Mouse (Mus musculus): Measurements from ENCODE around the gene Cd46. TPM values are rescaled to one million over a fixed set of nuclear protein-coding genes. Genes with fewer than 3 reads are reported as not detected.

Cd46 gene
- total and polyA plus RNA-seq, 3 experiments: 0.03 to 2.8 (median 1.1) TPM

DNA sequence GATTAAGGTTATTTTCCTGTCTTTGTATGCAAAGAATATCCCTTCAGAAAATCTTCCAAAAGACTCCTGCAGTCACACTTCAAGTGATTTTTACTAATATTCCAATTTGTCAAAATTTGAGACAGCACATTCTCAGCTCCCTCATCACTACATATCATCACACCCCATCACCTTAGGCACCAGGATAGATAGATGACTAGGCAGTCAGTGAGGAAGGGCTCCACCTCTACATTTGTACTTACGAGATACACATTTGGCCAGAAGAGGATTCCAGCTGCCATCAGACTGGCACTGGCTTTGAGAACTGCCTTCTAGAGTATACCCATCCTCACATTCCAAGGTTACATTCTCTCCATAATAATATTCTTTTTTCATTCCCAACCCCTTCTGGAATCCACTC is 22.4 kb upstream of the Cd46 start:
- TF ChIP-seq CTCF (IDR thresholded peaks at IDR 0.05; ENCODE audit: low read depth, low read length) (no peak), TAL1 (conservative IDR thresholded peaks at IDR 0.05; ENCODE audit: low read depth, low read length) (no peak), POLR2AphosphoS5 (IDR thresholded peaks at IDR 0.05; ENCODE audit: insufficient replicate concordance, low read depth, low read length) (no peak), GATA1 (IDR thresholded peaks at IDR 0.05; ENCODE audit: borderline replicate concordance, low read length) (no peak), GATA2 (IDR thresholded peaks at IDR 0.05; ENCODE audit: borderline replicate concordance, low read depth, low read length) (no peak)
- no peak for ATAC-seq (ENCODE audit: extremely low read depth, insufficient number of reproducible peaks, low FRiP score, poor library complexity, severe bottlenecking)
- H3K27me3 ChIP-seq (ENCODE audit: insufficient read depth, low read length): no peaks in the 10 kb centered on the region
- no peak overlapping the region for H3K4me3 ChIP-seq (ENCODE audit: low read depth, low read length)
- peaks cover 2% of the 10 kb centered on the region; the same call in 1 of the 2 replicates for H3K4me1 ChIP-seq (ENCODE audit: insufficient read depth, low read depth, low read length)
- no peaks in the 10 kb centered on the region for H3K9me3 ChIP-seq (replicated peaks)
- DNase-seq (ENCODE audit: low spot score): no peak
- peaks cover 44% of the 10 kb centered on the region for H3K36me3 ChIP-seq (replicated peaks)

DNA sequence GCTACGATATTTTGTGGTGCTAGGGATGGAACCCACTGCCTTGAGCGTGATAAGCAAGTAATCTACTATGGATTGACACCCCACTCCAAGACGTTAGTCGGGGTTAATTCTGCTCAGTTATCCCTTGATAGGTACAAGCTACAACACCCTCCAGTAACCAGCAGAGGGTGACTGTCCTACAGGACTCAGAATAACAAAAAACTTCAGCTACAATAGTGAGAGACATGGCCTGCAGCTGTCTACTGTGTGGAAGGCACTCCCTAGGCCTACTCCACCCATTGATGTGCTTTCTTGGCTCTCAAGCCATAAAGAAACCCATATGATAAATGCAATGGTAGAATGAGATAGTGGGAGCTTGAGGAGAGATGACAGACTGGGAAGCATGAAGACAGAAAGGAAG is 21.6 kb upstream of the Cd46 start:
- no peaks in the 10 kb centered on the region for H3K9me3 ChIP-seq (replicated peaks)
- H3K4me1 ChIP-seq (ENCODE audit: insufficient read depth, low read depth, low read length): peaks cover 2% of the 10 kb centered on the region; the same call in 1 of the 2 replicates
- 0 out of 2 replicates have a peak, but pooled peaks have one; percentile 34 for ATAC-seq (ENCODE audit: extremely low read depth, insufficient number of reproducible peaks, low FRiP score, poor library complexity, severe bottlenecking)
- no peak overlapping the region for H3K4me3 ChIP-seq (ENCODE audit: low read depth, low read length)
- H3K36me3 ChIP-seq (replicated peaks): peaks cover 44% of the 10 kb centered on the region
- H3K27me3 ChIP-seq (ENCODE audit: insufficient read depth, low read length): no peaks in the 10 kb centered on the region
- TF ChIP-seq TAL1 (conservative IDR thresholded peaks at IDR 0.05; ENCODE audit: low read depth, low read length): no peak
- TF ChIP-seq GATA1 (IDR thresholded peaks at IDR 0.05; ENCODE audit: borderline replicate concordance, low read length): no peak
- TF ChIP-seq CTCF (IDR thresholded peaks at IDR 0.05; ENCODE audit: low read depth, low read length): no peak
- no peak for TF ChIP-seq POLR2AphosphoS5 (IDR thresholded peaks at IDR 0.05; ENCODE audit: insufficient replicate concordance, low read depth, low read length)
- TF ChIP-seq GATA2 (IDR thresholded peaks at IDR 0.05; ENCODE audit: borderline replicate concordance, low read depth, low read length): no peak
- DNase-seq (ENCODE audit: low spot score): no peak

DNA sequence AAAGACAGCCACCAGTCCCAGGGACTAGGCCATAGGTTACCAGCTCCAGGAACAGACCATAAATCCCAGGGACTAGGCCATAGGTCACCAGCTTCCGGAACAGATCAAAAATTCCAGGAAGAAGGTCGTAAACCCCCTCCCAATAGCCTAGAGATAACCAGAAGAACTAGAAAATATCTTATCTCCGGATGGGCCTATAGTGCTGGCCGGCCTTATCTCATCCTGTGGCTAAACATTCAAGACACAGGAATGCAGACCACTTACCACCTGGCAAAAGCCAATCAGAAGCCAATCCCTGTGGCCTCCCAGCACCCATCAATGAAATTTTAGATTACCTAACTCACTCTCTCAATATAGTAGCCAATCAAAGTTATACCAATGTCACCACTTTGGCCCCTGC is 8.6 kb upstream of the Cd46 start:
- ATAC-seq (ENCODE audit: extremely low read depth, insufficient number of reproducible peaks, low FRiP score, poor library complexity, severe bottlenecking) (peak; percentile 95), DNase-seq (ENCODE audit: low spot score) (peak; percentile 25)
- Histone ChIP-seq H3K36me3 (replicated peaks) (peaks cover 48% of the 10 kb centered on the region), H3K27me3 (ENCODE audit: insufficient read depth, low read length) (no peaks in the 10 kb centered on the region), H3K9me3 (replicated peaks) (no peaks in the 10 kb centered on the region), H3K4me3 (ENCODE audit: low read depth, low read length) (no peak overlapping the region; the same call in 1 of the 2 replicates), H3K4me1 (ENCODE audit: insufficient read depth, low read depth, low read length) (peaks cover 17% of the 10 kb centered on the region)
- TF ChIP-seq TAL1 (conservative IDR thresholded peaks at IDR 0.05; ENCODE audit: low read depth, low read length) (peak; percentile 72), GATA1 (IDR thresholded peaks at IDR 0.05; ENCODE audit: borderline replicate concordance, low read length) (no peak)

DNA sequence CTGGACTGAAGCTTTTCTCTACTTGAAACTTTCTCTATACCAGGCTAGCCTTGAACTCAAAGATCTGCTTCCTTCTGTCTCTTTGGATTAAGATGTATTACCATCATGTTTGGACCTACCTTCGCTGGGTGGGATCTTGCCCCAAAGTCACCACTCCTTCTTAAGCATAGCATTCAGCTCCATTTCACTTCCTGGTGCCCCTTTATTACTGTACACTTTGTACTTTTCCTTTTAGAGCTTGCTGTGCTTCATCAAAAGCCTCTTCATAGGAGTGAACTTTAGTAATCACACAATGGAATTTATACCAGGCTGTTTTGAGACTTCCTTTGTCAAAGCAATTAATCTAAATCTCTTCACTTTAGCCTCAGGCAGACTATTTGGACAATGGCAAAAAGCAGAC is 6.0 kb upstream of the Cd46 start:
- TF ChIP-seq GATA2 (IDR thresholded peaks at IDR 0.05; ENCODE audit: borderline replicate concordance, low read depth, low read length): no peak
- no peak for TF ChIP-seq GATA1 (IDR thresholded peaks at IDR 0.05; ENCODE audit: borderline replicate concordance, low read length)
- Histone ChIP-seq H3K4me3 (ENCODE audit: low read depth, low read length) (no peak overlapping the region), H3K27me3 (ENCODE audit: insufficient read depth, low read length) (no peaks in the 10 kb centered on the region), H3K9me3 (replicated peaks) (no peaks in the 10 kb centered on the region), H3K4me1 (ENCODE audit: insufficient read depth, low read depth, low read length) (peaks cover 21% of the 10 kb centered on the region), H3K36me3 (replicated peaks) (peaks cover 29% of the 10 kb centered on the region)
- DNase-seq (ENCODE audit: low spot score) (no peak), ATAC-seq (ENCODE audit: extremely low read depth, insufficient number of reproducible peaks, low FRiP score, poor library complexity, severe bottlenecking) (no peak)

DNA sequence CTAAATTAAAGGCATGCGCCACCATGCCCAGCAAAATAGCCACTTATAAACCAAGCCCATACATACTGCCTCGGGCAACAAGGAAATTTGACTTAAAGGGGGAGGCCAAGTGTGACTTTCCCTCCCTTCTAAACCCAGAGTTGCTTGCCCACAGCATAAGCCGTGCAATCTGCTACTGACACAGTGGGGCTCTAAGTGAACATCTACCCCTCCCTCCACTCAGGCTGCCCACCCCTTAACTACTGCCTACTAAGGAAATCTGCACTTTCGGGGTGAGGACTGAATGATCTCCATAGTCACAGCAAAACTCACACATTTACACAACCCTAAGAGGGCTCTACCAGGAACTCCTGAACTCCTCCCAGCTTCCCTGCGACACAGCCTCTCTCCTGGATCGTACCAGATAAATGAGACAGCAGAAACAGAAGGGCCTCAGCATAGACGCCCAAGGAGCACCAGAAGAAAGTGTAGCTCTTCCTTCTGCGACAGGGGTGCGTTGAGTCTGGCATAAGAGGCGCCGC is 290 bp downstream of the Cd46 start:
- TF ChIP-seq TAL1 (conservative IDR thresholded peaks at IDR 0.05; ENCODE audit: low read depth, low read length) (no peak), CTCF (IDR thresholded peaks at IDR 0.05; ENCODE audit: low read depth, low read length) (no peak), GATA1 (IDR thresholded peaks at IDR 0.05; ENCODE audit: borderline replicate concordance, low read length) (no peak), GATA2 (IDR thresholded peaks at IDR 0.05; ENCODE audit: borderline replicate concordance, low read depth, low read length) (no peak), POLR2AphosphoS5 (IDR thresholded peaks at IDR 0.05; ENCODE audit: insufficient replicate concordance, low read depth, low read length) (no peak)
- H3K4me1 ChIP-seq (ENCODE audit: insufficient read depth, low read depth, low read length): peaks cover 22% of the 10 kb centered on the region
- H3K9me3 ChIP-seq (replicated peaks): no peaks in the 10 kb centered on the region
- H3K27me3 ChIP-seq (ENCODE audit: insufficient read depth, low read length): no peaks in the 10 kb centered on the region
- H3K4me3 ChIP-seq (ENCODE audit: low read depth, low read length): peak overlapping the region; percentile 72
- peaks cover 5% of the 10 kb centered on the region for H3K36me3 ChIP-seq (replicated peaks)
- peak; percentile 61 for DNase-seq (ENCODE audit: low spot score)
- peak; percentile 80 for ATAC-seq (ENCODE audit: extremely low read depth, insufficient number of reproducible peaks, low FRiP score, poor library complexity, severe bottlenecking)

DNA sequence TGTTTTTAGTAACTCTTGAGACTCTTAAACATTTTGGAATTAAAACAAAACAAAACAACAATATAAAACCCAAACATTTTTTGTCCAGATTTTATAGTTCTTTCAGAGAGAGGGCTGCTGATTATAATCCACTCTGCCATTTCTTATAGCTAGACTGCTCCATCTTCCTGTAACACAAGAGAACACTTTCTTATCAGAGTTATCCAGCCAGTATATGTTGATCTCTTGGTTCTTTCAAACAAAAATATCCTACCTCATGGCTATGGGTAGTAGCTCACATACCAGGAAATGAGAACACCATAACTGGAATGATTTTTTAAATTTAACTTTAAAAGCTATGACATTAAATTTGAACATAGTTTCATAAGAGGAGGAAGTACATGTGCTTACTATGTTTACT is 9.9 kb downstream of the Cd46 start:
- H3K27me3 ChIP-seq (ENCODE audit: insufficient read depth, low read length): no peaks in the 10 kb centered on the region
- TF ChIP-seq GATA1 (IDR thresholded peaks at IDR 0.05; ENCODE audit: borderline replicate concordance, low read length): no peak
- TF ChIP-seq GATA2 (IDR thresholded peaks at IDR 0.05; ENCODE audit: borderline replicate concordance, low read depth, low read length): no peak
- no peak for TF ChIP-seq CTCF (IDR thresholded peaks at IDR 0.05; ENCODE audit: low read depth, low read length)
- no peak for TF ChIP-seq TAL1 (conservative IDR thresholded peaks at IDR 0.05; ENCODE audit: low read depth, low read length)
- TF ChIP-seq POLR2AphosphoS5 (IDR thresholded peaks at IDR 0.05; ENCODE audit: insufficient replicate concordance, low read depth, low read length): no peak
- no peaks in the 10 kb centered on the region for H3K36me3 ChIP-seq (replicated peaks)
- no peak overlapping the region for H3K4me3 ChIP-seq (ENCODE audit: low read depth, low read length)
- H3K4me1 ChIP-seq (ENCODE audit: insufficient read depth, low read depth, low read length): no peaks in the 10 kb centered on the region
- no peak; the same call in 1 of the 2 replicates for ATAC-seq (ENCODE audit: extremely low read depth, insufficient number of reproducible peaks, low FRiP score, poor library complexity, severe bottlenecking)
- no peak for DNase-seq (ENCODE audit: low spot score)
- H3K9me3 ChIP-seq (replicated peaks): no peaks in the 10 kb centered on the region

DNA sequence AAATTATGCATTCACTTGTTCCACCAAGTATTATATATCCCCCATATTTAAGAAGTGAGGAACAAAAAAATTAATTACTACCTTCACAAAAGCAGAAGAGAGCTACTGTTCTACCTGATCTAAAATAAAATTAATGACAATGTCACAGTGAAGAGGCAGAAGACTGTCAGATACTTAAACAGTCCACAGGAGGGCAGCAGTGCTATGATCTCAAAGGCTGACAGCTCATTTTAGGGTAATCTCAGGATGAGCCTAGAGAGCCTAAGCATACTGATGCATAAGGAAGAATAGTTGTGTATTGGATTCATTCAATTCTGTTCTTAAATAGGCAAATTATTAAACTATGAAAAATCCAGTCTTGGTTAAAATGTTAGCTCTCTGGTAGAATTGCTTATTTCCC is 51.6 kb downstream of the Cd46 start:
- no peaks in the 10 kb centered on the region for H3K27me3 ChIP-seq (ENCODE audit: insufficient read depth, low read length)
- TF ChIP-seq GATA2 (IDR thresholded peaks at IDR 0.05; ENCODE audit: borderline replicate concordance, low read depth, low read length) (no peak), CTCF (IDR thresholded peaks at IDR 0.05; ENCODE audit: low read depth, low read length) (peak; percentile 12; the same call in 1 of the 2 replicates), TAL1 (conservative IDR thresholded peaks at IDR 0.05; ENCODE audit: low read depth, low read length) (no peak)
- H3K9me3 ChIP-seq (replicated peaks): no peaks in the 10 kb centered on the region
- H3K4me1 ChIP-seq (ENCODE audit: insufficient read depth, low read depth, low read length): no peaks in the 10 kb centered on the region
- no peaks in the 10 kb centered on the region for H3K36me3 ChIP-seq (replicated peaks)
- peak; percentile 5 for DNase-seq (ENCODE audit: low spot score)
- ATAC-seq (ENCODE audit: extremely low read depth, insufficient number of reproducible peaks, low FRiP score, poor library complexity, severe bottlenecking): peak; percentile 82
- no peak overlapping the region for H3K4me3 ChIP-seq (ENCODE audit: low read depth, low read length)

Data from G1E (cell line).